Comparison of ENCODE assay signal across 9 mouse cellular contexts in genomic region chr7:145252715-145253476, GRCm38 (mm10). TPM values are rescaled to one million over a fixed set of nuclear protein-coding genes. Genes with fewer than 3 reads are reported as not detected.
DNase-seq lines count a peak whose midpoint lies in the region; ATAC-seq and TF ChIP-seq lines count a peak whose summit lies in the region.
"Had no signal": no experiment of that assay in that cellular context is flagged by ENCODE, and none has a peak within 500 bp of the region (broad histone marks: within the 10 kb centered on the region; RNA-seq: fewer than 3 reads in every experiment).

No protein-coding gene starts in this region.

- ATAC-seq in G1E (ENCODE audit: extremely low read depth, insufficient number of reproducible peaks, low FRiP score, poor library complexity, severe bottlenecking) = peak; percentile 57
- peak; percentile 85 for ATAC-seq in forebrain, postnatal 0 days
- ATAC-seq in hindbrain, embryonic 15.5 days (ENCODE audit: low FRiP score, low read depth) = peak; percentile 75; the same call in 1 of the 2 replicates

- H3K4me1 ChIP-seq in G1E (ENCODE audit: insufficient read depth, low read depth, low read length) = no peaks in the 10 kb centered on the region; the same call in 1 of the 2 replicates
- H3K4me1 ChIP-seq in forebrain, postnatal 0 days (ENCODE audit: insufficient read depth) = no peaks in the 10 kb centered on the region
- no peaks in the 10 kb centered on the region for H3K4me1 ChIP-seq in hindbrain, embryonic 15.5 days (replicated peaks)

- peak; percentile 73 for DNase-seq in G1E (ENCODE audit: low spot score)
- DNase-seq in cerebellum, adult 18-20 months = peak; percentile 94 to 95
- DNase-seq in forebrain, postnatal 0 days = peak; percentile 77
- peak; percentile 75 to 77 for DNase-seq in layer of hippocampus, postnatal 36 days
- DNase-seq in lung, postnatal 25 days (ENCODE audit: low spot score) = peak; percentile 72
- peak; percentile 70 for DNase-seq in right cerebral cortex, adult 18-20 months
- peak; percentile 63 for DNase-seq in urinary bladder, adult 2 months (ENCODE audit: low spot score)

- H3K27ac ChIP-seq in forebrain, postnatal 0 days (ENCODE audit: low read depth, low read length) = no peak overlapping the region
- no peak overlapping the region for H3K27ac ChIP-seq in hindbrain, embryonic 15.5 days (replicated peaks)
- H3K27ac ChIP-seq: limb, embryonic 15.5 days had no signal

- 25% methylated on average over 8 of the region's 8 CpGs for WGBS in forebrain, postnatal 0 days
- WGBS in hindbrain, embryonic 15.5 days = 26% methylated on average over 8 of the region's 8 CpGs

- TF ChIP-seq CTCF in G1E (IDR thresholded peaks at IDR 0.05; ENCODE audit: low read depth, low read length) = peak; percentile 40; the same call in 1 of the 2 replicates
- TF ChIP-seq CTCF in forebrain, postnatal 0 days (IDR thresholded peaks at IDR 0.05; ENCODE audit: low read depth) = peak; percentile 78

- H3K9ac ChIP-seq in forebrain, postnatal 0 days = no peak overlapping the region
- no peak overlapping the region for H3K9ac ChIP-seq in hindbrain, embryonic 15.5 days
- H3K9ac ChIP-seq: limb, embryonic 15.5 days had no signal

- peaks cover 17% of the 10 kb centered on the region; the same call in 1 of the 2 replicates for H3K27me3 ChIP-seq in G1E (ENCODE audit: insufficient read depth, low read length)
- H3K27me3 ChIP-seq in forebrain, postnatal 0 days (ENCODE audit: insufficient read depth, low read length) = no peaks in the 10 kb centered on the region
- H3K27me3 ChIP-seq in hindbrain, embryonic 15.5 days = no peaks in the 10 kb centered on the region
- H3K27me3 ChIP-seq: limb, embryonic 15.5 days had no signal

- no peaks in the 10 kb centered on the region for H3K9me3 ChIP-seq in G1E (replicated peaks)
- no peaks in the 10 kb centered on the region for H3K9me3 ChIP-seq in forebrain, postnatal 0 days (ENCODE audit: low read length)
- no peaks in the 10 kb centered on the region for H3K9me3 ChIP-seq in hindbrain, embryonic 15.5 days
- H3K9me3 ChIP-seq: limb, embryonic 15.5 days had no signal

- peaks cover 27% of the 10 kb centered on the region for H3K36me3 ChIP-seq in G1E (replicated peaks)
- no peaks in the 10 kb centered on the region for H3K36me3 ChIP-seq in forebrain, postnatal 0 days (ENCODE audit: insufficient read depth)
- H3K36me3 ChIP-seq in hindbrain, embryonic 15.5 days = no peaks in the 10 kb centered on the region

- no peak overlapping the region for H3K4me3 ChIP-seq in G1E (ENCODE audit: low read depth, low read length)
- no peak overlapping the region for H3K4me3 ChIP-seq in forebrain, postnatal 0 days (ENCODE audit: low read depth, low read length)
- H3K4me3 ChIP-seq in hindbrain, embryonic 15.5 days = no peak overlapping the region
- H3K4me3 ChIP-seq: limb, embryonic 15.5 days had no signal

- no peak overlapping the region for H3K4me2 ChIP-seq in forebrain, postnatal 0 days (ENCODE audit: low read depth)
- no peak overlapping the region for H3K4me2 ChIP-seq in hindbrain, embryonic 15.5 days
- H3K4me2 ChIP-seq: limb, embryonic 15.5 days had no signal

RNA-seq across cellular contexts. Expression of gene Tpcn2, which starts 30.9 kb away (rescaled TPM):
- total RNA-seq in G1E (2014; fragmentation: Nextera tagmentation) = 2.6 and 6.9 TPM in 2 replicates
- 4.2 TPM in 2 replicates for total RNA-seq in G1E (2017)
- 2.4 and 3.0 TPM in 2 replicates for polyA plus RNA-seq in G1E (2012)
- 2.5 and 2.9 TPM in 2 replicates for total RNA-seq in forebrain, postnatal 0 days (2014; rRNA removed)
- polyA plus RNA-seq in forebrain, postnatal 0 days (2015; fragmentation: Nextera tagmentation; extraction: Ambion mirVana) = 1.2 and 1.3 TPM in 2 replicates
- 3.4 and 3.7 TPM in 2 replicates for polyA plus RNA-seq in hindbrain, embryonic 15.5 days (2015; fragmentation: Nextera tagmentation; extraction: Ambion mirVana)
- total RNA-seq in layer of hippocampus, postnatal 36 days (2021) = 1 to 10 TPM; 6.1 to 8.5 TPM
- 28.4 and 32.4 TPM in 2 replicates for polyA plus RNA-seq in urinary bladder, adult 2 months (2012; rRNA removed)

RNA-seq across cellular contexts. Expression of gene 1810010D01Rik, which starts 45.0 kb away (rescaled TPM):
- total RNA-seq in G1E (2014; fragmentation: Nextera tagmentation) (not detected in 2 replicates), G1E (2017) (not detected in 2 replicates)
- polyA plus RNA-seq in G1E (2012) = not detected in 2 replicates
- 0.31 and 1.00 TPM in 2 replicates for total RNA-seq in forebrain, postnatal 0 days (2014; rRNA removed)
- 0.25 TPM in 1 of 2 replicates, not detected in the other for polyA plus RNA-seq in forebrain, postnatal 0 days (2015; fragmentation: Nextera tagmentation; extraction: Ambion mirVana)
- polyA plus RNA-seq in hindbrain, embryonic 15.5 days (2015; fragmentation: Nextera tagmentation; extraction: Ambion mirVana) = not detected in 2 replicates
- total RNA-seq in layer of hippocampus, postnatal 36 days (2021) = 1 to 10 TPM; 1.3 to 1.7 TPM
- 3.8 and 4.4 TPM in 2 replicates for polyA plus RNA-seq in urinary bladder, adult 2 months (2012; rRNA removed)

RNA-seq across cellular contexts. Expression of gene Mrgprf, which starts 47.7 kb away (rescaled TPM):
- total RNA-seq in G1E (2014; fragmentation: Nextera tagmentation) (not detected in 2 replicates), G1E (2017) (0.06 and 0.11 TPM in 2 replicates)
- not detected in 2 replicates for polyA plus RNA-seq in G1E (2012)
- total RNA-seq in forebrain, postnatal 0 days (2014; rRNA removed) = 2.4 and 4.4 TPM in 2 replicates
- polyA plus RNA-seq in forebrain, postnatal 0 days (2015; fragmentation: Nextera tagmentation; extraction: Ambion mirVana) = 3.4 and 3.7 TPM in 2 replicates
- 3.9 and 4.9 TPM in 2 replicates for polyA plus RNA-seq in hindbrain, embryonic 15.5 days (2015; fragmentation: Nextera tagmentation; extraction: Ambion mirVana)
- total RNA-seq in layer of hippocampus, postnatal 36 days (2021) = under 1 TPM; 0.70 to 0.83 TPM
- 46.0 and 52.3 TPM in 2 replicates for polyA plus RNA-seq in urinary bladder, adult 2 months (2012; rRNA removed)
